Mouse (Mus musculus) gastrocnemius, adult 8-10 months (tissue): ENCODE results near the gene Atp8b5. TPM values are rescaled to one million over a fixed set of nuclear protein-coding genes. Genes with fewer than 3 reads are reported as not detected.

Experiments used
- DNase-seq, 2 experiments: peaks; one replicate each; pipeline ENCODE4 v3.0.0; 2022; ENCODE audit warnings: low spot score in 2 of 2
- total RNA-seq, 4 experiments: library from RNA; stranded (reverse); gene quantifications; 2 replicates each; pipeline ENCODE4 v1.2.4; 2022

Gene Atp8b5
- total RNA-seq, 4 experiments from 2014 or later = 0.05 to 0.07 TPM; not detected in 2

DNA sequence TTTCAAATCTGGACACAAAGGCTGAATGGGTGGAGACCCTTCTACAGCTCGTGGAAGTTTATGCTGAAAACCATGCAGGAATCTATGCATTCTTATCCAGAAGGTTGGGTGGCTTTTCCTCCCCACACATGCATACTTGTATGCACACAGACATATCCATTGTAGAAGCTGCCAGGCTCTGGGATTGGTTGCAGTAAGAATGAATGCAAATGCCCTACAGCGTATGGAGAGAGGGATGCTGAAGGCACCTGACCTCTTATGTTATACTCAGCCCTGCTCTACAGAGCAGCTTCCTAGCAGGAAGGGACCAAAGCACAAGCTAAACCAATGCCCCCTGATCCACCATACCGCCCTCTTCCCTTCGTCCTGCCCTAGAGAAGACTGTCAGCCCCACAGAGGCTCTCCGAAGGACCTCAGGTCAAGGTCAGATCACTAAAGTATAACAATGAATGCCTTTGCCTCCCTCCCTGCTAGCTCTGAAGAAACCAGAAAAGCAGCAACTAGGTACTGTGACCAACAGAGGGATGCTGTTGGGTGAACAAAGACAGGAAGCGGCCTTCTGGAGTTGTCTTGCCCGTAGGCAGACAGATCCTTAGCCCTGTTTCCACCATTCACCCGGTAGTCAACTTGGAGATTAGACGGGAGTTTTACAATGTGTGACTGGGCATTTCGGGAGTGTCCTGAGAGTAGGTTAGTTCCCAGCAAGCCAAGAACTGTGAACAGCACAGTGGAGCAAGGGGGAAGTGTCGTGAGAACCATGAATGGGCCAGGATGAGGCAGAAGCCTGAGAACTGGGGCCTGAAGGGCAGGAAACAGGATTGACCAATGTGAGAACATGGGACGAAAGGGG lies 140.3 kb downstream of the Atp8b5 start:
- DNase-seq = no peak

DNA sequence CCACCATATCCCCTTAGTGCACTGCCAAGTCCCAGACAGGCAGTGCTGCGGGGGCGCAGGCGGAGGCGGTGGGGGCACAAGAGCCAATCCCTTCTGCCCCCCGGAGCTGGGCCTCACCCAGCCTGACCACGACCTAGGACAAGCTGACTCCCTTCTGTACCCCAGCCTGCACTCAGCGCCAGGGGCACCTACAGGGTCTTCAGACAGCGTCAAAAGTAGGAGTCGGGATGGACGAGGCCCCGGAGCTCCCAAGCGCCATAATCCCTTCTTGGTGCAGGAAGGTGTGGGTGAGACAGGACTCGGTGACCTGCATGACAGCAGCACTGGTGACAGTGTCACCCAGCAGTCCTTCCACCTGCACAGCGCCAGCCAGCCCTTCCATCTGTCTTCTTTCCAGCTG lies 147.8 kb downstream of the Atp8b5 start:
- no peak for DNase-seq

DNA sequence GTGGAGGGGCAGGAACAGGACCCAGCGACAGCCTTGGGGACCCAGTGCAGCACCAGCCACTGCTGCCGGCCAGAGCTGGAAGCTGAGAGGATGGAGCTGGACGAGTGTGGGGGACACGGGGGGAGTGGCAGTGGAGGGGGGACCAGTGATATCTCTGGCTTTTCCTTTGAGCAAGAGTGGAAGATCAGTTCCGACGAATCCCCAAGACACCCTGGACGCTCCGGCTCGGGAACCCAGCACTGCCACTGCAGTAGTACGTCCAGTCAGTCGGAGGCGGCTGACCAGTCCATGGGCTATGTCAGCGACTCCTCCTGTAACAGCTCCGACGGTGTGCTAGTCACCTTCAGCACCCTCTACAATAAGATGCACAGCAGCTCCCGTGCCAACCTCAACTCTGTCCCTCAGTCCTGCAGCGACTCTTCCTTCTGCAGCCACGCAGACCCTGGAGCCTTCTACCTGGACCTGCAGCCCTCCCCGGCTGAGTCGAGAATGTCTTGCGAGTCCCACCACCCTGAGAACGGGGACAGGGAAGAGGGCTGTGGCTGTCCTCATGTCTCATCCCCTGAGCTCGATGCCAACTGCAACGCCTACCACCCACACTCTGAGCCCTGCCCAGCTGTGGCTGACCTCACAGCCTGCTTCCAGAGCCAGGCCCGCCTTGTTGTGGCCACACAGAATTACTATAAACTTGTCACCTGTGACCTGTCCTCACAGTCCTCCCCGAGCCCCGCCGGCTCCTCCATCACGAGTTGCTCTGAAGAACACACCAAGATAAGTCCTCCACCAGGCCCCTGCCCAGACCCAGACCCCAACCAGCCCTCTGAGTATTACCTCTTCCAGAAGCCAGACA lies 148.5 kb downstream of the Atp8b5 start:
- no peak for DNase-seq

DNA sequence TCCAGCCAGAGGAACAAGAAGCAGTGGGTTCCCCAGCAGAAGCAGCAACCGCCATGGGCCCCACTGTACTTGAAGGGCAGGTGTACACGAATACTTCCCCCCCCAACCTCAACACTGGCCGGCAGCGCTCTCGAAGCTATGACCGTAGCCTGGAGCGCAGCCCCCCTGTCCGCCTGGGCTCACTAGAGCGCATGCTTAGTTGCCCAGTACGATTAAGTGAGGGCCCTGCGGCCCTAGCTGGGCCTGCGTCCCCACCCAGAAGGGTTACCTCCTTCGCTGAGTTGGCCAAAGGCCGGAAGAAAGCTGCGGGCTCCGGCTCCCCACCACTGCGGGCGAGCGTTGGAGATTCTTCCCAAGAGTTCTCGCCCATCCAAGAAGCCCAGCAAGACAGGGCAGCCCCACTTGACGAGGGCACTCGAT lies 149.1 kb downstream of the Atp8b5 start:
- DNase-seq = no peak

DNA sequence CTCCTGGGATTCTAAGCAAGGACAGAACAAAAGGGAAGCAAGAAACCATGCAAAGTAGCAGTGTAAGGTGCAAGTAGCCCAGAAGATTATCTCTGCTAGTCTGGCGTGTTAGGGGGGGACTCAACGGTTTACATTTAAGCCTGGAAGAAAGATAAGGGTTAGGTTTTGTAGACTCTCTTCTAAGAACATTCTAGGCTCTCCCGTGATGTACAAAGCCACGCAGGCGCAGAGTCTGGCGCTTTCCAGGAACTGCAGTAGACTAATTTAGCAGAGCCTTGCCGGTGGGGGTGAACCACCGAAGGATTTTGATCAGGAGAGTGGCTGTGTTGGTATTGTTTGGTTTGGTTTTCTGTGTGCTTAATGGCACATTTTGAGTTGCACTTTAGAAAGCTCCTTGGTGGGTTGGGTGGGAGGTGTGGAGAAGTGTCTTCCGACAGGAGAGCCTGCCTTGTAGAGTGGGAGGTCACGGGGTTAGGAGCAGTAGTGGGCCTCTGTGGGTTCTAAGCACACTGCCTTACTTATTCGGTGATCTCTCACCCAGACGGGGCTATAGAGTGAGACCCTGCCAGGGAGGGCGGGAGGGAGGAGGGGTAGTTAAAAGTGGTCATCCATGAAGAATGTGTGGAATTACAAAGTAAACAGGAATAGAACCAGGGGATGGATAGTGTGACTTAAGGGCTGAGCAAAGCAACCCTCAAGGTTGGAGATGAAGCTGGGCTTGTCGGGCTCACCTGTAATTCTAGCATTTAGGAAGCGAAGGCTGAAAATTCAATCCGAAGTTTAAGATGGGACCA lies 150.5 kb downstream of the Atp8b5 start:
- DNase-seq = no peak

DNA sequence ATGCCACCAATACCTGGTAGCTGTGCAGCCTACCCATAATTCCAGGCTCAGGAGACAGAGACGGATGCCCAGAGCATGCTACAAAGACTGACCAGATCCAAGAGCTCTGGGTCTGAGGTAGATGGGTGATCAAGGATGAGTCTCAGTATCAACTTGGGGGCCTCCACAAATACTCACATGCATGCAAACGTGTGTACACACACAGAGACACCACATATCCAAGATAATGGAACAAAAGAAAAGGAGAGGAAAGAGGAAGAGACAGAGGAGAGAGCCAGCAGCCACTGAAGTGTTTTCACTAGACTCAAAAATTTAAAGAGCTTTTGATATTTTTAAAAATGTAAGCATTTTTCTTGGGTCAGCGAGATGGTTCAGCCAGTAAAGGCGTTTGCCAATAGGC lies 151.5 kb downstream of the Atp8b5 start:
- DNase-seq = no peak

DNA sequence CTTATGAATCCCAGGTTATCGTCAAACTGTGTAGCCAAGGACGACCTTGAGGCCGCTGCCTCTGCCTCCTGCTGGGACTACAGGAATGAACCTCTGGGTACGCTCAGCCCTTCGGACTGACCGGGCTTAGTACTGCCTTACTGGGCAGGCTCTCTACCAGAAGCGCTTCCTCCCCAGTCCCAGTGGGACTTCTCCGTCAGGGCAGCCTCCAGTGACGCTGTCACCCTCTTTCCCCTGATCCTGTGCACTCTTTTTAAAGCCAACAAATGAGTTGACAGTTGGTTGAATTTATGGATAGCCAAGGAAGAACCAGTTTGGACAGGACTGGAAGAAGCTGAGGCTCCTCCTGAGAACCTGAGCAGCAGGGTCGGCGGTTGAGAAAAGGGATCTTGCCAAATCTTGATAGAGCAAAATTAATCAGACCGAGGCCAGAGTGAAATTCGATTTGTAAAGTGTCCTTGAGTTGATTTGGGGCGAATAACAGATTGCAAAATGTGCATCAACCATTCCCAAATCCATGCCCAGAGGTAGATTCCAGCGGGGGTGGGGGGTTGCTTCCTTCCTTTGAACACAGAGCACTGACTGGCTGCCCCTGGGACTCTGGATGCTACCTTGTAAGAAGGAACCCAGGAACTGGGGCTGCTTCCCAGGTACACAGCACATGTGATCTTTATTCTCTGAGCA lies 152.2 kb downstream of the Atp8b5 start:
- DNase-seq = no peak

DNA sequence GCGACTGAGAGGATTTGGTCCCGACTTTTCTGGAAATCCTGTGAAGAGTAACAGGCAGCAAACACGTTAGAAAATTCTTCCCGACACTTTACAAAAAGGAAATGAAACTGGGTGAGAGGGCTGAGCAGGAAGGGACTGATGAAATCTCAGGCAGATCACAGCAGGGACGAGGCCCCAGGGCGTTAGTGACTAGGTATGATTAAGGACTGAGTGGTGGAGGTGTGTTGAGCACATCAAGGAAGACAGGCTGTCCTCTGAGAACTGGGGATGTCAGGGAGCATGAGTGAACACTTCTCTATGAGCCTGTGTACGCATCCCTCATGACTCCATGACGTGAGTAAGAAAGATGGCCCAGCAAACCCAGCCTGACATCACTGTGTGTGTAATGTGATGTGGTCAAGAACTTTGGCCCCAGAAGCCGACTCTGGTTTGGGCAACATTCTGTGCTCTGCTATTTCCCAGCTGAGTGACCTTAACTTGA lies 152.9 kb downstream of the Atp8b5 start:
- no peak for DNase-seq

DNA sequence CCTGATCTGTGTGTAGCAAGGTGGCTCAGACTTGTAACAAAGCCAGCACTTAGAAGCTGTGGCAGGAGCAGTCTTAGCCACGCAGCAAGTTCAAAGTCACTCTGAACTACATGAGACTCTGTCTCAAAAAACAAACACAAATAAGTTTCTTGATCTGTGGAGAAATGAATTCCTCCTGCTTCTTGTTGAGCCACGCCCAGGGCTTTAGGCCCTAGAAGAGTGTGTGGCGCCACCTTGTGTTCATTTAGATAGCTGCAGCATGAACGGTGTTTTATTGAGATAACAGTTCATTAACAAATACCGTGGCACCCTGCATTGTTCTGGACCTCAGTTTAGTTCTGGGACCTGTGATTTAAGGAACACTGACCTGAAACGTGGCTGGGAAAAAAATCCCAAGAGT lies 153.3 kb downstream of the Atp8b5 start:
- peak; percentile 65 to 70 for DNase-seq

DNA sequence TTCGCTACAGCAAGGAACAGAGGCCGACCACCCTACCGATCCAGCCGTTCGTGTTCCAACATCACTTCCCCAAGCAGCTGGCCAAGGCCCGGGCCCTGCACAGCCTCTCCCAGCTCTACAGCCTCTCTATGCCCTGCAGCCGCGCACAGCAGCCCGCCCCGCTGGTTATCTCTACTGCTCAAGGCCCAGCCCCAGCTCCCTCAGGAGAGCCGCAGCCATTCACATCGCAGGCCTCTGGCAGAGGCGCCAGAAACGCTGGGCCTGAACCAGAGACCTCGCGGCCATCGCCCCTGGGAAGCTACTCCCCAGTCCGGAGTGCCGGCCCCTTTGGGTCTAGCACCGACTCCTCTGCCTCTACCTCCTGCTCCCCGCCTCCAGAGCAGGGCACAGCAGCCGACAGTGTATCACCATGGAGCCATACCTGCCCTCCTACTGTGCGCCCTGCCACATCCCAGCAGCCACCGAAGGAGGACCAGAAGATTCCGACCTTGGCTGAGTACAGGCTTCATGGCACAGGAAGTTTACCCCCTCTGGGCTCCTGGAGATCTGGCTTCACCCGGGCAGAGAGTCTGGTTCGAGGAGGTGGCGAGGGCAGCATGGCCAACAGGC lies 154.8 kb downstream of the Atp8b5 start:
- no peak for DNase-seq

Other genes with a start within 250 kb of the Atp8b5 start
- 1 to 10 TPM; 4.8 to 8.1 (median 5.9) TPM for gene Pigo, start 241.3 kb upstream of the Atp8b5 start, total RNA-seq
- gene Stoml2, start 235.4 kb upstream of the Atp8b5 start, total RNA-seq = 100 to 1,000 TPM in 2 of 4 experiments, 10 to 100 TPM in 2; 88.7 to 116 (median 107) TPM
- gene Fam214b, start 220.9 kb upstream of the Atp8b5 start, total RNA-seq = 10 to 100 TPM; 25.3 to 30.3 (median 26.4) TPM
- 1 to 10 TPM; 1.2 to 2.8 (median 1.5) TPM for gene Unc13b, start 208.2 kb upstream of the Atp8b5 start, total RNA-seq
- gene Rusc2, start 114.8 kb downstream of the Atp8b5 start, total RNA-seq = 10 to 100 TPM; 21.5 to 25.4 (median 23.3) TPM
- gene Fam166b, start 162.0 kb downstream of the Atp8b5 start, total RNA-seq = not detected
- 10 to 100 TPM; 53.4 to 69.3 (median 59.4) TPM for gene Tesk1, start 174.8 kb downstream of the Atp8b5 start, total RNA-seq
- gene Cd72, start 187.5 kb downstream of the Atp8b5 start, total RNA-seq = not detected
- gene Sit1, start 216.6 kb downstream of the Atp8b5 start, total RNA-seq = not detected
- gene Ccdc107, start 225.7 kb downstream of the Atp8b5 start, total RNA-seq = 10 to 100 TPM; 19.2 to 34.9 (median 25.5) TPM
- not detected for gene Arhgef39, start 232.5 kb downstream of the Atp8b5 start, total RNA-seq
- gene Car9, start 239.8 kb downstream of the Atp8b5 start, total RNA-seq = 1 to 10 TPM; 3.2 to 8.8 (median 3.8) TPM